Mouse (Mus musculus) lung, embryonic 14.5 days (tissue): Measurements from ENCODE around the gene Vmn1r207-ps. TPM values are rescaled to one million over a fixed set of nuclear protein-coding genes. Genes with fewer than 3 reads are reported as not detected.
"Not testable (repeated sequence)": the region's sequence is repeated elsewhere in the genome, so short reads cannot be mapped to it uniquely, and the experiment has no call there.

Experiments used
- ATAC-seq: fragments of 200-750 bp; cut with Nextera tagmentation; 2 replicates; pipeline ENCODE4 v1.8.0; 2017; ENCODE audit warnings: mild to moderate bottlenecking, moderate TSS enrichment, moderate library complexity; ENCODE audit not compliant: insufficient read depth
- DNase-seq: peaks from one replicate; pipeline ENCODE4 v3.0.0-alpha.2; 2015
- H3K27ac ChIP-seq: fragments of 300-500 bp; sonication (generic); 2 replicates; pipeline ENCODE4 v1.5.1; 2014; ENCODE audit warnings: low read depth, mild to moderate bottlenecking, moderate library complexity
- H3K27me3 ChIP-seq: fragments of 300-500 bp; sonication (generic); 2 replicates; pipeline ENCODE4 v1.6.1; 2014; ENCODE audit warnings: low read length, control low read depth; ENCODE audit not compliant: insufficient read depth
- H3K36me3 ChIP-seq: fragments of 300-500 bp; sonication (generic); 2 replicates; pipeline ENCODE4 v1.6.1; 2014; ENCODE audit warnings: control low read depth; ENCODE audit not compliant: insufficient read depth
- H3K4me1 ChIP-seq: fragments of 300-500 bp; sonication (generic); 2 replicates; pipeline ENCODE4 v1.6.1; 2014; ENCODE audit warnings: antibody characterized with exemption, control low read depth; ENCODE audit not compliant: insufficient read depth
- H3K4me2 ChIP-seq: fragments of 300-500 bp; sonication (generic); 2 replicates; pipeline ENCODE4 v1.6.1; 2014; ENCODE audit warnings: mild to moderate bottlenecking
- H3K4me3 ChIP-seq: fragments of 300-500 bp; sonication (generic); 2 replicates; pipeline ENCODE4 v1.5.1; 2014; ENCODE audit warnings: low read depth, low read length
- H3K9ac ChIP-seq: fragments of 300-500 bp; sonication (generic); 2 replicates; pipeline ENCODE4 v1.6.1; 2014
- H3K9me3 ChIP-seq: fragments of 300-500 bp; sonication (generic); 2 replicates; pipeline ENCODE4 v1.6.1; 2016; ENCODE audit warnings: low read depth, low read length, control low read depth
- CTCF ChIP-seq: IDR thresholded peaks from 2 replicates; pipeline ENCODE4 v1.5.1; 2016; ENCODE audit warnings: antibody characterized with exemption, low read depth
- WGBS: fragments of 180-500 bp; shearing (Covaris S2); extraction: QIAGEN DNeasy Blood & Tissue Kit; methylation state at CpG from one replicate; pipeline ENCODE4 v1.1.7; 2014; 5-methylcytosine and 5-hydroxymethylcytosine counted together
- polyA plus RNA-seq: library from polyadenylated mRNA; unstranded; fragments of >200 nt; fragmentation: Nextera tagmentation; extraction: Ambion mirVana; gene quantifications from 2 replicates; pipeline ENCODE4 v1.2.1, GENCODE M21; 2014

Gene Vmn1r207-ps
- not detected in 2 replicates for polyA plus RNA-seq

- H3K4me3 ChIP-seq, H3K9me3 ChIP-seq, H3K4me2 ChIP-seq, H3K36me3 ChIP-seq, H3K9ac ChIP-seq, H3K27ac ChIP-seq, DNase-seq, ATAC-seq, H3K27me3 ChIP-seq, H3K4me1 ChIP-seq: not testable (repeated sequence)
These were observed at the start of gene Vmn1r207-ps for GRCm38 (mm10) chr13:22729529-22729928. Gene Vmn1r207-ps, minus strand, starts transcription at chr13:22729629.

GRCm38 (mm10) chr13:22777300-22777699 lies 47.9 kb upstream of the Vmn1r207-ps start, which contains the start of gene Vmn1r208:
Gene Vmn1r208, minus strand, starts transcription at chr13:22777400.
- ATAC-seq, H3K36me3 ChIP-seq, H3K27me3 ChIP-seq, H3K4me3 ChIP-seq, H3K9me3 ChIP-seq, H3K4me2 ChIP-seq, H3K9ac ChIP-seq, H3K27ac ChIP-seq, H3K4me1 ChIP-seq, DNase-seq: not testable (repeated sequence)
- no CpG with 5 or more reads among the region's 7 CpGs for WGBS

GRCm38 (mm10) chr13:22771592-22771991 lies 42.2 kb upstream of the Vmn1r207-ps start:
- not testable (repeated sequence) for ATAC-seq, H3K27ac ChIP-seq, H3K9ac ChIP-seq, H3K36me3 ChIP-seq, H3K27me3 ChIP-seq, DNase-seq, H3K9me3 ChIP-seq, H3K4me3 ChIP-seq, H3K4me2 ChIP-seq, H3K4me1 ChIP-seq
- 67% methylated on average over 1 of the region's 2 CpGs for WGBS

GRCm38 (mm10) chr13:22747524-22747923 lies 18.1 kb upstream of the Vmn1r207-ps start:
- Histone ChIP-seq H3K9me3 (no peaks in the 10 kb centered on the region), H3K4me1 (no peaks in the 10 kb centered on the region), H3K4me3 (no peak overlapping the region), H3K36me3 (no peaks in the 10 kb centered on the region), H3K4me2 (no peak overlapping the region), H3K27me3 (no peaks in the 10 kb centered on the region), H3K27ac (no peak overlapping the region), H3K9ac (no peak overlapping the region)
- no peak; the same call in 1 of the 2 replicates for TF ChIP-seq CTCF
- DNase-seq: peak; percentile 19
- no peak for ATAC-seq

GRCm38 (mm10) chr13:22706947-22707346 lies 22.5 kb downstream of the Vmn1r207-ps start:
- H3K9me3 ChIP-seq, H3K9ac ChIP-seq, H3K27me3 ChIP-seq, H3K27ac ChIP-seq, ATAC-seq, H3K4me1 ChIP-seq, DNase-seq, H3K4me3 ChIP-seq, H3K36me3 ChIP-seq, H3K4me2 ChIP-seq: not testable (repeated sequence)

- H3K27me3 ChIP-seq, H3K4me1 ChIP-seq, ATAC-seq, H3K27ac ChIP-seq, H3K9me3 ChIP-seq, H3K9ac ChIP-seq, H3K36me3 ChIP-seq, H3K4me2 ChIP-seq, DNase-seq, H3K4me3 ChIP-seq: not testable (repeated sequence)
- 40% methylated on average over 2 of the region's 2 CpGs for WGBS
These were observed 26.5 kb downstream of the Vmn1r207-ps start for GRCm38 (mm10) chr13:22702951-22703350.

Other genes starting within 250 kb of the Vmn1r207-ps start
- not detected in 2 replicates for gene Vmn1r202, start 224.2 kb downstream of the Vmn1r207-ps start, polyA plus RNA-seq
- 0.03 TPM in 1 of 2 replicates, not detected in the other for gene Vmn1r203, start 211.5 kb downstream of the Vmn1r207-ps start, polyA plus RNA-seq
- gene Vmn1r204, start 176.4 kb downstream of the Vmn1r207-ps start, polyA plus RNA-seq: not detected in 2 replicates
- gene Vmn1r205, start 136.6 kb downstream of the Vmn1r207-ps start, polyA plus RNA-seq: not detected in 2 replicates
- not detected in 2 replicates for gene Vmn1r206, start 105.4 kb downstream of the Vmn1r207-ps start, polyA plus RNA-seq
- gene Vmn1r208, start 47.8 kb upstream of the Vmn1r207-ps start, polyA plus RNA-seq: not detected in 2 replicates
- not detected in 2 replicates for gene Vmn1r209, start 80.1 kb upstream of the Vmn1r207-ps start, polyA plus RNA-seq
- gene Vmn1r210, start 101.7 kb upstream of the Vmn1r207-ps start, polyA plus RNA-seq: not detected in 2 replicates
- gene Vmn1r211, start 127.9 kb upstream of the Vmn1r207-ps start, polyA plus RNA-seq: not detected in 2 replicates
- gene Vmn1r212, start 154.6 kb upstream of the Vmn1r207-ps start, polyA plus RNA-seq: not detected in 2 replicates